Mouse (Mus musculus) ES-Bruce4 (cell line): ENCODE results near the gene Cdc14b.

ENCODE experiments used
- CTCF ChIP-seq: IDR thresholded peaks from one replicate; pipeline ENCODE4 v1.8.1; 2011; ENCODE audit warnings: low read depth, low read length
- EP300 ChIP-seq: IDR thresholded peaks from 2 replicates; pipeline ENCODE4 v1.6.1; 2011; ENCODE audit warnings: low read depth, low read length; ENCODE audit not compliant: insufficient read depth
- POLR2A ChIP-seq: IDR thresholded peaks from one replicate; pipeline ENCODE4 v1.8.1; 2011; ENCODE audit warnings: low read length; ENCODE audit not compliant: insufficient read depth

- TF ChIP-seq CTCF (no peak), EP300 (no peak), POLR2A (no peak)
Observed at GRCm38 (mm10) chr13:64309036-64309435, 33.9 kb upstream of the Cdc14b start.
